Mouse (Mus musculus) thymus, postnatal 0 days (tissue): ENCODE measurements around the gene Hk1. TPM values are rescaled to one million over a fixed set of nuclear protein-coding genes. Genes with fewer than 3 reads are reported as not detected.
A peak's percentile ranks its signal among the peaks of the same experiment; 100 is the strongest.
"Not testable (repeated sequence)": the region's sequence is repeated elsewhere in the genome, so short reads cannot be mapped to it uniquely, and the experiment has no call there.

Source experiments
- DNase-seq: peaks from one replicate; pipeline ENCODE4 v3.0.0-alpha.2; 2015; ENCODE audit warnings: low spot score
- polyA plus RNA-seq: library from polyadenylated mRNA; unstranded; fragments of >200 nt; fragmentation: Nextera tagmentation; extraction: Ambion mirVana; gene quantifications from 2 replicates; pipeline ENCODE4 v1.2.1, GENCODE M21; 2015

Hk1 gene
- polyA plus RNA-seq, 1 experiment from 2014 or later, result 37.2 TPM

GRCm38 (mm10) chr10:62341956-62342355 is 37.8 kb downstream of the Hk1 start:
- no peak for DNase-seq

- DNase-seq, result no peak
Measured at GRCm38 (mm10) chr10:62340991-62341390, 38.7 kb downstream of the Hk1 start.

GRCm38 (mm10) chr10:62340095-62340731 is 39.5 kb downstream of the Hk1 start:
- DNase-seq, result peak; percentile 94

GRCm38 (mm10) chr10:62339211-62340094 is 40.3 kb downstream of the Hk1 start:
- peak; percentile 76 for DNase-seq

GRCm38 (mm10) chr10:62338626-62339025 is 41.1 kb downstream of the Hk1 start:
- peak; percentile 22 for DNase-seq

- no peak for DNase-seq
Measured at GRCm38 (mm10) chr10:62338176-62338575, 41.5 kb downstream of the Hk1 start.

- no peak for DNase-seq
Measured at GRCm38 (mm10) chr10:62336601-62337578, 42.8 kb downstream of the Hk1 start.

GRCm38 (mm10) chr10:62335423-62335776 is 44.3 kb downstream of the Hk1 start:
- DNase-seq, result no peak

- DNase-seq, result no peak
Measured at GRCm38 (mm10) chr10:62334686-62335422, 44.9 kb downstream of the Hk1 start.

GRCm38 (mm10) chr10:62333269-62333668 is 46.4 kb downstream of the Hk1 start:
- no peak for DNase-seq

- DNase-seq, result no peak
Measured at GRCm38 (mm10) chr10:62332514-62332913, 47.2 kb downstream of the Hk1 start.

GRCm38 (mm10) chr10:62331771-62332170 is 47.9 kb downstream of the Hk1 start:
- no peak for DNase-seq

GRCm38 (mm10) chr10:62331296-62331695 is 48.4 kb downstream of the Hk1 start:
- no peak for DNase-seq

GRCm38 (mm10) chr10:62329846-62330245 is 49.9 kb downstream of the Hk1 start:
- DNase-seq, result no peak

GRCm38 (mm10) chr10:62328886-62329412 is 50.8 kb downstream of the Hk1 start:
- DNase-seq, result no peak

- peak; percentile 52 for DNase-seq
Measured at GRCm38 (mm10) chr10:62327572-62328317, 52.0 kb downstream of the Hk1 start.

GRCm38 (mm10) chr10:62326818-62327571 is 52.7 kb downstream of the Hk1 start:
- no peak for DNase-seq

- DNase-seq, result no peak
Measured at GRCm38 (mm10) chr10:62326002-62326401, 53.7 kb downstream of the Hk1 start.

- not testable (repeated sequence) for DNase-seq
Measured at GRCm38 (mm10) chr10:62322821-62323220, 56.9 kb downstream of the Hk1 start.
